Mouse (Mus musculus) bone marrow, adult 2 months (tissue): Measurements from ENCODE around the gene Rnd1. TPM values are rescaled to one million over a fixed set of nuclear protein-coding genes. Genes with fewer than 3 reads are reported as not detected.

Source experiments
- H3K27ac ChIP-seq: fragments of 200-500 bp; 2 replicates; pipeline ENCODE4 v1.5.1; 2012; ENCODE audit warnings: low read depth, mild to moderate bottlenecking, control low read depth, inconsistent platforms, low read length; ENCODE audit not compliant: control insufficient read depth, poor library complexity, insufficient read depth
- H3K4me1 ChIP-seq: fragments of 200-500 bp; 2 replicates; pipeline ENCODE4 v1.6.1; 2011; ENCODE audit warnings: low read length; ENCODE audit not compliant: control insufficient read depth, insufficient read depth
- H3K4me3 ChIP-seq: fragments of 200-500 bp; replicated peaks from 2 replicates; pipeline ENCODE3; 2011; ENCODE audit warnings: mild to moderate bottlenecking, low read depth, low read length, control low read depth; ENCODE audit not compliant: control insufficient read depth
- CTCF ChIP-seq: fragments of 200-500 bp; IDR thresholded peaks from 2 replicates; pipeline ENCODE4 v1.5.1; 2011; ENCODE audit warnings: low read length, control low read depth; ENCODE audit not compliant: control insufficient read depth, insufficient read depth
- POLR2A ChIP-seq: fragments of 200-500 bp; IDR thresholded peaks from 2 replicates; pipeline ENCODE4 v1.6.1; 2011; ENCODE audit warnings: low read depth, mild to moderate bottlenecking, control low read depth, low read length, borderline replicate concordance; ENCODE audit not compliant: control insufficient read depth
- WGBS: fragments of 180-500 bp; shearing (Covaris S2); methylation state at CpG from one replicate; pipeline ENCODE4 v1.1.7; 2018; 5-methylcytosine and 5-hydroxymethylcytosine counted together
- polyA plus RNA-seq: library from polyadenylated mRNA; stranded (reverse); fragments of >200 nt; gene quantifications from 2 replicates; pipeline ENCODE4 v1.2.4, GENCODE M21; 2011; ENCODE audit warnings: low replicate concordance; ENCODE audit not compliant: missing spikeins, insufficient read depth, insufficient read length

The Rnd1 gene
- polyA plus RNA-seq, 1 experiment = 2.3 TPM

GRCm38 (mm10) chr15:98707766-98708372, 30.6 kb upstream of the Rnd1 start, which contains the start of gene Ccdc65:
TSS of gene Ccdc65 (plus strand) at chr15:98708207.
- H3K4me1 ChIP-seq = no peaks in the 10 kb centered on the region
- WGBS = 15% methylated on average over 16 of the region's 16 CpGs
- TF ChIP-seq POLR2A (no peak), CTCF (peak; percentile 57)
- H3K27ac ChIP-seq = no peak within 1 kb of the TSS
- peak within 1 kb of the TSS; percentile 16 for H3K4me3 ChIP-seq

GRCm38 (mm10) chr15:98704312-98704711, 27.1 kb upstream of the Rnd1 start:
- no peaks in the 10 kb centered on the region for H3K4me1 ChIP-seq
- TF ChIP-seq CTCF (no peak), POLR2A (no peak)
- H3K27ac ChIP-seq = no peak overlapping the region
- WGBS = 58% methylated on average over 9 of the region's 9 CpGs
- no peak overlapping the region for H3K4me3 ChIP-seq

DNA sequence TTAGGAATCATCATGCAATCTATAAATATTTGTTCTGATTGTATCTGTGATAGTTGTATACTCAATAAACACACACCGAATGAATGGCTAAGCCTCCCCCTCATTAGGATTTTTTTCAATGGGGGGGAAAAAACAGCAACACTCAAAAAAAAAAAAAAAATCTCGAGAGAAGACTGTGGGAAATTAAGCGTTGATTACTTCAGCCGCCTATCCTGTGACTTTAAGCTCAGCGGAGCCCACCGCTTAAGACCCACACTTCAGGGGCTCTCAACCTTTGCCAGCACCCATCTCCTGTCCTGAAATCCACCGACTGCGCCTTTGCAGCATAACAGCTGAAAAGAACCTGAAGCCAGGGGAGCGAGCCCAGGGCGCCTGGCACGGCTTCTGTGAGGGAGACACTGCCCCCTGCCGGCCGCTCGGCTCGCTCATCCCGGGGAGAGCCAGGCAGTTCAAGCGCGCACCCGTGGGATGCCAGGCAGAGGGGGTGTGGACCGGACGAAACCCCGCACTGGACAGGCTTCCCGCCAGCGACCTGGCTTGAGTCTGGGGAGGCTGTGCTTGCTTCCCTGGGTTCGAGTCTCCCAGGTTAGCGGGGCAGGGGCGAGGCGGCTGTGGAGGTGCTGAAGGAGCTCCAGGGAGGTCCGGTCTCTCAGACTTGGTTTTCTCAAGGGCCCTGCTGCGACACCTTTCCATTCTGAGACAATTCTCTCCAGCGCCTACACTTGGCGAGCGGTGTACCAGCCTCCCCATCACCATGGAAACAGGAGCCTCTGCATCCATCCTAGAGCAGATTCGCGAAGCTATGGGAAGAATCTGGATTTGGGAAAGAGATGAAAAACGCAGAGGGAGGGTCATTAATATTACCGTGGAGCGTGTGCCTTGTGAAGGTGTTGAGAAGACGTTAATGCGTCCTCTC, 22.2 kb upstream of the Rnd1 start:
- no peaks in the 10 kb centered on the region for H3K4me1 ChIP-seq
- H3K4me3 ChIP-seq = no peak overlapping the region
- H3K27ac ChIP-seq = no peak overlapping the region; the same call in 1 of the 2 replicates
- WGBS = 9% methylated on average over 40 of the region's 40 CpGs
- TF ChIP-seq POLR2A (no peak), CTCF (peak; percentile 85)

DNA sequence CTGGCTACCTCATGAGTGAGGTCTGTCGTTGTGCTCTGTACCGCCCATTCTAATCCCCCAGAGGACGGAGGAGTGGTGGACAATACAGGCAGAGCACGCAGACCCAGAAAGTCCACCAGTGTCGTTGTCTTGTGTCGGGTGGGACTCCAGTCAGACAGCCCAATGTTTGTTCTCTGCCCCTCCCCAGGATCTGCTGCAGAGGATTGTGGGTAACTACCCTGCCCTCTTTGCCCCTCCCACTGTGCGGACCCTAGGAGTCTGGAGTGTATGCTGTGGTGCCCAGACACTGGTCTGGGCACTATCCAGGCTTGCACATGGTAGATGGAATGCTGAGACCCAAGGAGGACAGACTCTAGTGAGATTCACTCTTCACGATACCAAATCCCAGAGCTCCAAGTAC, 19.0 kb upstream of the Rnd1 start:
- no peak overlapping the region for H3K27ac ChIP-seq
- no peak overlapping the region for H3K4me3 ChIP-seq
- 69% methylated on average over 8 of the region's 8 CpGs for WGBS
- no peak for TF ChIP-seq CTCF
- TF ChIP-seq POLR2A = no peak
- H3K4me1 ChIP-seq = peaks cover 3% of the 10 kb centered on the region

DNA sequence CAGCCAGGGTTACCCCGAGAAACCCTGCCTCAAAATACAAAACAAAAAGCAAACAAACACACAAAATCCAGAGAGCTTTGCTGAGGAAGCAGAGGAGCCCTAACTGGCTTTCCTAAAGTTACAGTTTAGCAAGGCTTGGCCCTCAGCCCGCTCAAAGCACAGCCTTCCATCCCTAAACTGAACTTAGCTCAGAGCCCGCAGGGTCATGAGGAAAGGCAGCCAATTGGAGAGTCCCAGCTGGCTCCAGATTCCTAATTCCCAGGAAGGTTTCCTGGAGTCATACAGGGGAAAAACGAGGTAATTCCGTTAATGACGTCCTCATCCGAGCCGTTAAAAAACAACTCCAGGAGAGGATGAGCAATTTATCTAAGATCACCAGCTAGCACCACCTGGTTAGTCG, 18.5 kb upstream of the Rnd1 start:
- 61% methylated on average over 9 of the region's 9 CpGs for WGBS
- Histone ChIP-seq H3K27ac (no peak overlapping the region), H3K4me1 (peaks cover 5% of the 10 kb centered on the region), H3K4me3 (no peak overlapping the region)
- TF ChIP-seq POLR2A (no peak), CTCF (no peak)

DNA sequence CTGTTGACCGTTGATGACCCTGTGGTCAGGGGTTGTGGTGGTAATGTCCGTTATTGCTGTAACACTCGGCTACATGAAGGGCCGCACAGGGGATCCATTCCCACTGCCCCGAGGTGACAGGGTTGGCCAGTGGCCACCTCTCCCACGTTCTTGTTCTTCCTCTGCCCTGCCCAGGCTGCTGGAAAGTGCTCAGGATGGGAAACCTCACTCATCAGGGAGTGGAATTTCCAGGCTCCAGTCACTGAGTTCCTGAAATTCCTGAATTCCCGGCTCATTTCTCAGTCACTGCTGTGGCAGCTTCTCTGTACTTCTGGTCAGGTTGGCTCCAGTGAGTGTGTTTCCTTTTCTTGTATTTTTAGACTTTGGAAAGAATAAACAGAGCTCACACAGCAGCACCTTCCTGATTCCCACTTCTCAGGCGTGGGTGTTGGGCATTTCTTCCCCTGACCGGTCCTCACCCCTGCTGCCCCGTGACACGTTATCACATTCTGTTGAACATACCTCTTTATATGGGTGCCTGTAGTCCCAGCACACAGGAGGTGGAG, 15.0 kb upstream of the Rnd1 start:
- Histone ChIP-seq H3K4me3 (no peak overlapping the region), H3K27ac (peak overlapping the region; percentile 38), H3K4me1 (peaks cover 6% of the 10 kb centered on the region)
- TF ChIP-seq CTCF (no peak), POLR2A (no peak)
- WGBS = 29% methylated on average over 11 of the region's 11 CpGs

DNA sequence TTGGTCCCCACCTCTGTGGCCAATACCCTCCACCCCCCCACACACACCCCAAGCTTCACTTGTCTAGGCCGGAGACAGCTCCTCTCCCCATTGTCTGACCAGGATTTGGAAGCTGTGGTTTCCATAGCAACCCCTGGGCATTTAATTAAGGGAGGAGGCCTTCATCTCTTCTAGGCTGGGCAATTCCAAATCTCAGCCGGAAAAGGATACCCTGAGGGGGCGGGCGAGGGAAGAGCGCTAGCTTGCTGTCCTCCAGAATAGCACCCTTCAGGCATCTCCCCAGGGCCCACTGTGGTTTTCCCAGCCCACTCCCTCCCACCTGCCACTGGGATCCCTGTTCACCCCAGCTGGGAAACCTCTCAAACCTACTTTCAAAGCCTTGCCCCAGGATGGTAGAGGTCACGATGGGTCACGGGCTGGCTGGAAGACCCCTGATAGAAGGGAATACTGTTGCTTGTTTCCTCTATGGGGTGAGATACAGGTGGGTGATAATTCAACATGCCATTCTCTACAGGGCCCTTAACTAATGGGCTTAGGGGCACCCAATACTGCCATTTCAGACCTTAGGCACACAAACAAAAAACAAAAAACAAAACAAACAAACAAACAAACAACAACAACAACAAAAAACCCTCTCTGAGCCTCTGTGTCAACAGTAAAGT, 14.4 kb upstream of the Rnd1 start:
- peaks cover 6% of the 10 kb centered on the region for H3K4me1 ChIP-seq
- H3K4me3 ChIP-seq = no peak overlapping the region
- 0 out of 2 replicates have a peak overlapping the region, but pooled peaks have one; percentile 10 for H3K27ac ChIP-seq
- WGBS = 83% methylated on average over 7 of the region's 7 CpGs
- no peak for TF ChIP-seq POLR2A
- no peak for TF ChIP-seq CTCF

- Histone ChIP-seq H3K4me3 (no peak overlapping the region), H3K27ac (no peak overlapping the region), H3K4me1 (peaks cover 6% of the 10 kb centered on the region)
- TF ChIP-seq POLR2A = no peak
- TF ChIP-seq CTCF = no peak
- 41% methylated on average over 2 of the region's 2 CpGs for WGBS
Observed at GRCm38 (mm10) chr15:98689682-98690081, 12.4 kb upstream of the Rnd1 start.
